Mouse (Mus musculus) spleen, postnatal 4 days (tissue): ENCODE measurements around the gene Gcnt7.
A peak's percentile ranks its signal among the peaks of the same experiment; 100 is the strongest.

Experiments
- DNase-seq, 2 experiments: peaks; one replicate each; pipeline ENCODE4 v3.0.0; 2022; ENCODE audit warnings: low spot score in 2 of 2

Gcnt7 gene

GRCm38 (mm10) chr2:172404239-172404638 is 54.2 kb downstream of the Gcnt7 start:
- DNase-seq = no peak

GRCm38 (mm10) chr2:172401116-172401825 is 57.1 kb downstream of the Gcnt7 start:
- peak in 1 of 2 experiments; percentile 53 for DNase-seq
